Comparison of ENCODE assay signal across 8 mouse cellular contexts in genomic region chr7:127344371-127344770, GRCm38 (mm10). TPM values are rescaled to one million over a fixed set of nuclear protein-coding genes. Genes with fewer than 3 reads are reported as not detected.
DNase-seq lines count a peak whose midpoint lies in the region; ATAC-seq and TF ChIP-seq lines count a peak whose summit lies in the region.

No protein-coding gene starts in this region.

- H3K4me1 ChIP-seq in heart, embryonic 11.5 days (ENCODE audit: control insufficient read depth, insufficient read depth, low read length) = peaks cover 14% of the 10 kb centered on the region
- peaks cover 5% of the 10 kb centered on the region; the same call in 1 of the 2 replicates for H3K4me1 ChIP-seq in forebrain, embryonic 11.5 days (replicated peaks; ENCODE audit: control insufficient read depth, insufficient read depth, low read length)
- peaks cover 12% of the 10 kb centered on the region for H3K4me1 ChIP-seq in kidney, embryonic 14.5 days (ENCODE audit: control insufficient read depth, insufficient read depth, low read length)
- H3K4me1 ChIP-seq in midbrain, postnatal 0 days (ENCODE audit: insufficient read depth, low read length) = peaks cover 3% of the 10 kb centered on the region

- peaks cover 12% of the 10 kb centered on the region for H3K36me3 ChIP-seq in heart, embryonic 11.5 days (ENCODE audit: control insufficient read depth, insufficient read depth, low read length)
- H3K36me3 ChIP-seq in forebrain, embryonic 11.5 days (ENCODE audit: control insufficient read depth, insufficient read depth, low read length) = 0 out of 2 replicates have a peak, but pooled peaks cover 2% of the 10 kb centered on the region
- peaks cover 21% of the 10 kb centered on the region for H3K36me3 ChIP-seq in kidney, embryonic 14.5 days (ENCODE audit: control insufficient read depth, insufficient read depth, low read length)
- H3K36me3 ChIP-seq in midbrain, postnatal 0 days (ENCODE audit: insufficient read depth, low read length) = peaks cover 7% of the 10 kb centered on the region; the same call in 1 of the 2 replicates

- DNase-seq in heart, postnatal 14 days = no peak
- no peak for DNase-seq in forebrain, embryonic 11.5 days (ENCODE audit: low spot score)
- no peak for DNase-seq in midbrain, postnatal 0 days (ENCODE audit: low spot score)
- DNase-seq in right cerebral cortex, adult 18-20 months = no peak
- DNase-seq in spleen, postnatal 14 days (ENCODE audit: low spot score in 2 of 2) = no peak
- DNase-seq in spleen, adult 18-20 months = no peak

- no peak for TF ChIP-seq CTCF in midbrain, postnatal 0 days (IDR thresholded peaks at IDR 0.05)

- H3K4me2 ChIP-seq in heart, embryonic 11.5 days = peak overlapping the region; percentile 89
- H3K4me2 ChIP-seq in forebrain, embryonic 11.5 days (ENCODE audit: low read depth, low read length, severe bottlenecking) = peak overlapping the region; percentile 81
- peak overlapping the region; percentile 77 for H3K4me2 ChIP-seq in kidney, embryonic 14.5 days (replicated peaks; ENCODE audit: low read depth, low read length)
- peak overlapping the region; percentile 89 for H3K4me2 ChIP-seq in midbrain, postnatal 0 days (ENCODE audit: low read depth, low read length, poor library complexity, severe bottlenecking)

- H3K9ac ChIP-seq in heart, embryonic 11.5 days (ENCODE audit: low read depth, low read length) = peak overlapping the region; percentile 97
- H3K9ac ChIP-seq in forebrain, embryonic 11.5 days (ENCODE audit: low read length) = peak overlapping the region; percentile 95
- peak overlapping the region; percentile 93; the same call in 1 of the 2 replicates for H3K9ac ChIP-seq in kidney, embryonic 14.5 days (ENCODE audit: low read depth, low read length)
- peak overlapping the region; percentile 98; the same call in 1 of the 2 replicates for H3K9ac ChIP-seq in midbrain, postnatal 0 days (replicated peaks; ENCODE audit: low read length, poor library complexity, severe bottlenecking)

- H3K9me3 ChIP-seq in heart, embryonic 11.5 days (replicated peaks; ENCODE audit: control insufficient read depth, low read length) = no peaks in the 10 kb centered on the region
- H3K9me3 ChIP-seq in forebrain, embryonic 11.5 days (ENCODE audit: control insufficient read depth, low read length) = no peaks in the 10 kb centered on the region
- no peaks in the 10 kb centered on the region for H3K9me3 ChIP-seq in kidney, embryonic 14.5 days (ENCODE audit: control insufficient read depth, low read length)
- no peaks in the 10 kb centered on the region for H3K9me3 ChIP-seq in midbrain, postnatal 0 days (ENCODE audit: low read length)

- peak overlapping the region; percentile 92 for H3K4me3 ChIP-seq in heart, embryonic 11.5 days (ENCODE audit: low read depth, low read length)
- H3K4me3 ChIP-seq in forebrain, embryonic 11.5 days (ENCODE audit: low read depth, low read length) = peak overlapping the region; percentile 89
- peak overlapping the region; percentile 96 for H3K4me3 ChIP-seq in kidney, embryonic 14.5 days (ENCODE audit: low read length)
- peak overlapping the region; percentile 88 for H3K4me3 ChIP-seq in midbrain, postnatal 0 days (ENCODE audit: low read depth, low read length)

- H3K27me3 ChIP-seq in heart, embryonic 11.5 days (ENCODE audit: control insufficient read depth, insufficient read depth, low read length) = no peaks in the 10 kb centered on the region
- no peaks in the 10 kb centered on the region for H3K27me3 ChIP-seq in forebrain, embryonic 11.5 days (ENCODE audit: control insufficient read depth, insufficient read depth, low read length)
- H3K27me3 ChIP-seq in kidney, embryonic 14.5 days (ENCODE audit: control insufficient read depth, insufficient read depth, low read length) = no peaks in the 10 kb centered on the region
- no peaks in the 10 kb centered on the region for H3K27me3 ChIP-seq in midbrain, postnatal 0 days (ENCODE audit: insufficient read depth, low read length)

- no peak for ATAC-seq in heart, embryonic 11.5 days (replicated peaks; ENCODE audit: insufficient number of reproducible peaks, low FRiP score, low TSS enrichment)
- ATAC-seq in forebrain, embryonic 11.5 days (replicated peaks; ENCODE audit: low FRiP score) = no peak
- no peak for ATAC-seq in kidney, embryonic 14.5 days (ENCODE audit: low FRiP score, low TSS enrichment)
- ATAC-seq in midbrain, postnatal 0 days (ENCODE audit: low FRiP score) = no peak

- intact Hi-C loops in heart, postnatal 14 days (cut with DNase I) = loop anchor here (10.0 kb wide), 1 partner anchor 550 kb away; the partner anchor contains the start of genes Fam57b and Ppp4c

- no peak overlapping the region for H3K27ac ChIP-seq in heart, embryonic 11.5 days (ENCODE audit: low read depth, low read length)
- H3K27ac ChIP-seq in forebrain, embryonic 11.5 days (ENCODE audit: low read depth, low read length) = no peak overlapping the region
- H3K27ac ChIP-seq in kidney, embryonic 14.5 days (ENCODE audit: low read depth, low read length) = no peak overlapping the region
- no peak overlapping the region for H3K27ac ChIP-seq in midbrain, postnatal 0 days (ENCODE audit: low read depth, low read length)

- 88% methylated on average over 8 of the region's 8 CpGs for WGBS in heart, embryonic 11.5 days (ENCODE audit: insufficient replicate concordance)
- WGBS in forebrain, embryonic 11.5 days = 92% methylated on average over 8 of the region's 8 CpGs
- 96% methylated on average over 8 of the region's 8 CpGs for WGBS in kidney, embryonic 14.5 days
- 90% methylated on average over 8 of the region's 8 CpGs for WGBS in midbrain, postnatal 0 days

RNA-seq across cellular contexts. Expression of gene Zfp768, which starts 1.0 kb away (rescaled TPM):
- 4.7 and 6.0 TPM in 2 replicates for polyA plus RNA-seq in heart, embryonic 11.5 days (2014; fragmentation: Nextera tagmentation; extraction: Ambion mirVana)
- 10 to 100 TPM; 39.1 to 39.9 TPM for total RNA-seq in heart, postnatal 14 days (2021)
- polyA plus RNA-seq in forebrain, embryonic 11.5 days (2014; fragmentation: Nextera tagmentation; extraction: Ambion mirVana) = 5.3 and 5.5 TPM in 2 replicates
- 7.0 and 7.6 TPM in 2 replicates for polyA plus RNA-seq in kidney, embryonic 14.5 days (2014; fragmentation: Nextera tagmentation; extraction: Ambion mirVana)
- total RNA-seq in midbrain, postnatal 0 days (2014; rRNA removed) = 47.2 and 56.3 TPM in 2 replicates
- 12.7 and 14.9 TPM in 2 replicates for polyA plus RNA-seq in midbrain, postnatal 0 days (2015; fragmentation: Nextera tagmentation; extraction: Ambion mirVana)

RNA-seq across cellular contexts. Expression of gene Zfp747, which starts 31.5 kb away (rescaled TPM):
- polyA plus RNA-seq in heart, embryonic 11.5 days (2014; fragmentation: Nextera tagmentation; extraction: Ambion mirVana) = 4.4 and 4.9 TPM in 2 replicates
- 1 to 10 TPM; 4.6 to 5.8 TPM for total RNA-seq in heart, postnatal 14 days (2021)
- polyA plus RNA-seq in forebrain, embryonic 11.5 days (2014; fragmentation: Nextera tagmentation; extraction: Ambion mirVana) = 8.5 and 8.6 TPM in 2 replicates
- 5.7 and 8.4 TPM in 2 replicates for polyA plus RNA-seq in kidney, embryonic 14.5 days (2014; fragmentation: Nextera tagmentation; extraction: Ambion mirVana)
- total RNA-seq in midbrain, postnatal 0 days (2014; rRNA removed) = 8.3 and 8.6 TPM in 2 replicates
- 4.0 and 5.8 TPM in 2 replicates for polyA plus RNA-seq in midbrain, postnatal 0 days (2015; fragmentation: Nextera tagmentation; extraction: Ambion mirVana)

RNA-seq across cellular contexts. Expression of gene 9130019O22Rik, which starts 42.6 kb away (rescaled TPM):
- polyA plus RNA-seq in heart, embryonic 11.5 days (2014; fragmentation: Nextera tagmentation; extraction: Ambion mirVana) = 3.7 and 5.5 TPM in 2 replicates
- total RNA-seq in heart, postnatal 14 days (2021) = 1 to 10 TPM; 2.4 to 3.3 TPM
- 5.0 and 5.3 TPM in 2 replicates for polyA plus RNA-seq in forebrain, embryonic 11.5 days (2014; fragmentation: Nextera tagmentation; extraction: Ambion mirVana)
- polyA plus RNA-seq in kidney, embryonic 14.5 days (2014; fragmentation: Nextera tagmentation; extraction: Ambion mirVana) = 2.6 and 7.2 TPM in 2 replicates
- 4.0 and 4.1 TPM in 2 replicates for total RNA-seq in midbrain, postnatal 0 days (2014; rRNA removed)
- polyA plus RNA-seq in midbrain, postnatal 0 days (2015; fragmentation: Nextera tagmentation; extraction: Ambion mirVana) = 1.4 and 2.0 TPM in 2 replicates

RNA-seq across cellular contexts. Expression of gene Itgal, which starts 48.3 kb away (rescaled TPM):
- polyA plus RNA-seq in heart, embryonic 11.5 days (2014; fragmentation: Nextera tagmentation; extraction: Ambion mirVana) = 0.46 and 0.68 TPM in 2 replicates
- 1 to 10 TPM; 2.0 to 5.7 TPM for total RNA-seq in heart, postnatal 14 days (2021)
- polyA plus RNA-seq in forebrain, embryonic 11.5 days (2014; fragmentation: Nextera tagmentation; extraction: Ambion mirVana) = 0.21 and 0.29 TPM in 2 replicates
- polyA plus RNA-seq in kidney, embryonic 14.5 days (2014; fragmentation: Nextera tagmentation; extraction: Ambion mirVana) = 0.80 and 1.0 TPM in 2 replicates
- total RNA-seq in midbrain, postnatal 0 days (2014; rRNA removed) = 0.49 and 0.61 TPM in 2 replicates
- polyA plus RNA-seq in midbrain, postnatal 0 days (2015; fragmentation: Nextera tagmentation; extraction: Ambion mirVana) = 0.22 TPM in 2 replicates

RNA-seq across cellular contexts. Expression of gene E430018J23Rik, which starts 49.1 kb away (rescaled TPM):
- polyA plus RNA-seq in heart, embryonic 11.5 days (2014; fragmentation: Nextera tagmentation; extraction: Ambion mirVana) = 4.9 and 5.6 TPM in 2 replicates
- 1 to 10 TPM; 3.8 to 4.0 TPM for total RNA-seq in heart, postnatal 14 days (2021)
- 5.9 and 6.8 TPM in 2 replicates for polyA plus RNA-seq in forebrain, embryonic 11.5 days (2014; fragmentation: Nextera tagmentation; extraction: Ambion mirVana)
- polyA plus RNA-seq in kidney, embryonic 14.5 days (2014; fragmentation: Nextera tagmentation; extraction: Ambion mirVana) = 5.5 and 8.0 TPM in 2 replicates
- 8.5 and 9.1 TPM in 2 replicates for total RNA-seq in midbrain, postnatal 0 days (2014; rRNA removed)
- 1.4 and 1.9 TPM in 2 replicates for polyA plus RNA-seq in midbrain, postnatal 0 days (2015; fragmentation: Nextera tagmentation; extraction: Ambion mirVana)
